Mouse (Mus musculus) heart, embryonic 16.5 days (tissue): Measurements from ENCODE around the gene Pde3a. TPM values are rescaled to one million over a fixed set of nuclear protein-coding genes. Genes with fewer than 3 reads are reported as not detected.
A peak's percentile ranks its signal among the peaks of the same experiment; 100 is the strongest.

Source experiments
- ATAC-seq: fragments of 200-750 bp; cut with Nextera tagmentation; replicated peaks from 2 replicates; pipeline ENCODE4 v1.8.0; 2017; ENCODE audit warnings: moderate number of reproducible peaks; ENCODE audit not compliant: insufficient read depth, low FRiP score; ENCODE audit errors: extremely low read depth
- H3K27ac ChIP-seq: fragments of 300-500 bp; sonication (generic); 2 replicates; pipeline ENCODE4 v1.5.1; 2014; ENCODE audit warnings: mild to moderate bottlenecking, low read length, control low read depth, moderate library complexity
- H3K27me3 ChIP-seq: fragments of 300-500 bp; sonication (generic); 2 replicates; pipeline ENCODE4 v1.6.1; 2014; ENCODE audit warnings: low read length, mixed read lengths; ENCODE audit not compliant: control insufficient read depth, insufficient read depth
- H3K36me3 ChIP-seq: fragments of 300-500 bp; sonication (generic); 2 replicates; pipeline ENCODE4 v1.6.1; 2014; ENCODE audit not compliant: control insufficient read depth, insufficient read depth
- H3K4me1 ChIP-seq: fragments of 300-500 bp; sonication (generic); 2 replicates; pipeline ENCODE4 v1.6.1; 2014; ENCODE audit warnings: low read length, mixed read lengths; ENCODE audit not compliant: control insufficient read depth, insufficient read depth
- H3K4me2 ChIP-seq: fragments of 300-500 bp; sonication (generic); 2 replicates; pipeline ENCODE4 v1.6.1; 2014; ENCODE audit warnings: low read depth, mild to moderate bottlenecking, control low read depth, low read length
- H3K4me3 ChIP-seq: fragments of 300-500 bp; sonication (generic); 2 replicates; pipeline ENCODE4 v1.5.1; 2014; ENCODE audit warnings: mild to moderate bottlenecking, control low read depth, low read length
- H3K9ac ChIP-seq: fragments of 300-500 bp; sonication (generic); 2 replicates; pipeline ENCODE4 v1.6.1; 2014; ENCODE audit warnings: low read length, control low read depth
- H3K9me3 ChIP-seq: fragments of 300-500 bp; sonication (generic); replicated peaks from 2 replicates; pipeline ENCODE4 v1.6.1; 2016; ENCODE audit warnings: low read length; ENCODE audit not compliant: control insufficient read depth
- WGBS: fragments of 180-500 bp; shearing (Covaris S2); extraction: QIAGEN DNeasy Blood & Tissue Kit; methylation state at CpG from one replicate; pipeline ENCODE4 v1.1.7; 2014; 5-methylcytosine and 5-hydroxymethylcytosine counted together
- polyA plus RNA-seq: library from polyadenylated mRNA; unstranded; fragments of >200 nt; fragmentation: Nextera tagmentation; extraction: Ambion mirVana; gene quantifications from 2 replicates; pipeline ENCODE4 v1.2.1, GENCODE M21; 2015

Pde3a gene
- polyA plus RNA-seq, 1 experiment from 2014 or later = 10.0 TPM

GRCm38 (mm10) chr6:141410836-141411235, 161.8 kb downstream of the Pde3a start:
- WGBS = 80% methylated on average over 5 of the region's 5 CpGs
- no peaks in the 10 kb centered on the region for H3K9me3 ChIP-seq
- H3K4me2 ChIP-seq = no peak overlapping the region
- no peak overlapping the region for H3K4me3 ChIP-seq
- no peak overlapping the region for H3K27ac ChIP-seq
- no peaks in the 10 kb centered on the region for H3K27me3 ChIP-seq
- ATAC-seq = no peak
- no peaks in the 10 kb centered on the region for H3K36me3 ChIP-seq
- no peak overlapping the region for H3K9ac ChIP-seq
- 0 out of 2 replicates have a peak, but pooled peaks cover 4% of the 10 kb centered on the region for H3K4me1 ChIP-seq

GRCm38 (mm10) chr6:141425114-141425513, 176.0 kb downstream of the Pde3a start:
- Histone ChIP-seq H3K4me3 (no peak overlapping the region), H3K9ac (no peak overlapping the region), H3K4me2 (no peak overlapping the region), H3K27me3 (no peaks in the 10 kb centered on the region), H3K27ac (no peak overlapping the region), H3K9me3 (no peaks in the 10 kb centered on the region; the same call in 1 of the 2 replicates), H3K36me3 (no peaks in the 10 kb centered on the region), H3K4me1 (no peaks in the 10 kb centered on the region)
- no peak for ATAC-seq
- 75% methylated on average over 6 of the region's 6 CpGs for WGBS

GRCm38 (mm10) chr6:141428587-141428986, 179.5 kb downstream of the Pde3a start:
- Histone ChIP-seq H3K4me1 (no peaks in the 10 kb centered on the region), H3K9me3 (peaks cover 3% of the 10 kb centered on the region; the same call in 1 of the 2 replicates), H3K27ac (no peak overlapping the region), H3K4me2 (no peak overlapping the region), H3K4me3 (no peak overlapping the region), H3K36me3 (peaks cover 6% of the 10 kb centered on the region; the same call in 1 of the 2 replicates), H3K27me3 (no peaks in the 10 kb centered on the region), H3K9ac (no peak overlapping the region)
- WGBS = 84% methylated on average over 4 of the region's 4 CpGs
- no peak for ATAC-seq

- H3K4me2 ChIP-seq = no peak overlapping the region
- H3K27me3 ChIP-seq = no peaks in the 10 kb centered on the region
- no peak for ATAC-seq
- H3K27ac ChIP-seq = no peak overlapping the region
- no peak overlapping the region for H3K4me3 ChIP-seq
- WGBS = 90% methylated on average over 1 of the region's 1 CpGs
- H3K9me3 ChIP-seq = peaks cover 3% of the 10 kb centered on the region; the same call in 1 of the 2 replicates
- peaks cover 10% of the 10 kb centered on the region for H3K4me1 ChIP-seq
- no peak overlapping the region for H3K9ac ChIP-seq
- peaks cover 6% of the 10 kb centered on the region; the same call in 1 of the 2 replicates for H3K36me3 ChIP-seq
Observed at GRCm38 (mm10) chr6:141430134-141430533, 181.1 kb downstream of the Pde3a start.

GRCm38 (mm10) chr6:141432271-141432974, 183.4 kb downstream of the Pde3a start:
- peaks cover 6% of the 10 kb centered on the region; the same call in 1 of the 2 replicates for H3K36me3 ChIP-seq
- H3K4me2 ChIP-seq = no peak overlapping the region
- ATAC-seq = no peak
- H3K4me3 ChIP-seq = no peak overlapping the region
- peaks cover 3% of the 10 kb centered on the region; the same call in 1 of the 2 replicates for H3K9me3 ChIP-seq
- no peaks in the 10 kb centered on the region for H3K27me3 ChIP-seq
- H3K4me1 ChIP-seq = peaks cover 13% of the 10 kb centered on the region
- 74% methylated on average over 13 of the region's 13 CpGs for WGBS
- no peak overlapping the region for H3K9ac ChIP-seq
- H3K27ac ChIP-seq = no peak overlapping the region

- Histone ChIP-seq H3K9ac (no peak overlapping the region), H3K9me3 (peaks cover 5% of the 10 kb centered on the region; the same call in 1 of the 2 replicates), H3K27ac (peak overlapping the region; percentile 30), H3K36me3 (peaks cover 6% of the 10 kb centered on the region; the same call in 1 of the 2 replicates), H3K4me2 (no peak overlapping the region), H3K4me1 (peaks cover 13% of the 10 kb centered on the region), H3K27me3 (no peaks in the 10 kb centered on the region), H3K4me3 (no peak overlapping the region)
- WGBS = 51% methylated on average over 10 of the region's 10 CpGs
- no peak for ATAC-seq
Observed at GRCm38 (mm10) chr6:141433917-141434756, 185.1 kb downstream of the Pde3a start.

- no peak overlapping the region for H3K4me3 ChIP-seq
- peaks cover 6% of the 10 kb centered on the region; the same call in 1 of the 2 replicates for H3K36me3 ChIP-seq
- H3K9me3 ChIP-seq = peaks cover 6% of the 10 kb centered on the region; the same call in 1 of the 2 replicates
- no peaks in the 10 kb centered on the region for H3K27me3 ChIP-seq
- H3K4me2 ChIP-seq = no peak overlapping the region
- H3K9ac ChIP-seq = no peak overlapping the region
- no peak overlapping the region for H3K27ac ChIP-seq
- H3K4me1 ChIP-seq = peaks cover 13% of the 10 kb centered on the region
- ATAC-seq = no peak
- 71% methylated on average over 4 of the region's 4 CpGs for WGBS
Observed at GRCm38 (mm10) chr6:141435160-141435559, 186.1 kb downstream of the Pde3a start.

GRCm38 (mm10) chr6:141439965-141440364, 190.9 kb downstream of the Pde3a start:
- Histone ChIP-seq H3K4me2 (no peak overlapping the region), H3K9me3 (peaks cover 3% of the 10 kb centered on the region; the same call in 1 of the 2 replicates), H3K9ac (no peak overlapping the region), H3K27me3 (no peaks in the 10 kb centered on the region), H3K4me1 (peaks cover 5% of the 10 kb centered on the region; the same call in 1 of the 2 replicates), H3K36me3 (no peaks in the 10 kb centered on the region), H3K27ac (no peak overlapping the region), H3K4me3 (no peak overlapping the region)
- no peak for ATAC-seq
- WGBS = 71% methylated on average over 3 of the region's 3 CpGs

GRCm38 (mm10) chr6:141447547-141447946, 198.5 kb downstream of the Pde3a start:
- H3K27me3 ChIP-seq = no peaks in the 10 kb centered on the region
- no peak overlapping the region for H3K4me2 ChIP-seq
- no peak overlapping the region for H3K27ac ChIP-seq
- ATAC-seq = no peak
- no peak overlapping the region for H3K4me3 ChIP-seq
- H3K9me3 ChIP-seq = no peaks in the 10 kb centered on the region
- 4% methylated on average over 3 of the region's 3 CpGs for WGBS
- H3K9ac ChIP-seq = no peak overlapping the region
- no peaks in the 10 kb centered on the region for H3K4me1 ChIP-seq
- H3K36me3 ChIP-seq = no peaks in the 10 kb centered on the region
